Mouse (Mus musculus): ENCODE results near the gene Dcaf12.

Gene Dcaf12

GRCm38 (mm10) chr4:41314141-41315129, at the start of gene Dcaf12:
Dcaf12 (minus strand) TSS chr4:41314889.
- DNase-seq: peak; percentile 98

- DNase-seq: peak; percentile 3
These were observed 46.4 kb upstream of the Dcaf12 start for GRCm38 (mm10) chr4:41361059-41361458.

GRCm38 (mm10) chr4:41359358-41359757, 44.7 kb upstream of the Dcaf12 start:
- DNase-seq: no peak

GRCm38 (mm10) chr4:41358669-41359068, 44.0 kb upstream of the Dcaf12 start:
- no peak for DNase-seq

- DNase-seq: no peak
These were observed 42.5 kb upstream of the Dcaf12 start for GRCm38 (mm10) chr4:41357154-41357553.

GRCm38 (mm10) chr4:41353265-41353664, 38.6 kb upstream of the Dcaf12 start:
- no peak for DNase-seq

- no peak for DNase-seq
These were observed 38.1 kb upstream of the Dcaf12 start for GRCm38 (mm10) chr4:41352758-41353157.

- DNase-seq: peak; percentile 68
These were observed 34.5 kb upstream of the Dcaf12 start for GRCm38 (mm10) chr4:41349199-41349591.

- DNase-seq: peak; percentile 98
These were observed 34.0 kb upstream of the Dcaf12 start, which contains the start of gene Ubap1 for GRCm38 (mm10) chr4:41348584-41349198. Ubap1 (plus strand) TSS chr4:41348996.

- DNase-seq: peak; percentile 3
These were observed 33.1 kb upstream of the Dcaf12 start for GRCm38 (mm10) chr4:41347839-41348238.

GRCm38 (mm10) chr4:41346011-41346410, 31.3 kb upstream of the Dcaf12 start:
- peak; percentile 8 for DNase-seq

- DNase-seq: no peak
These were observed 26.3 kb upstream of the Dcaf12 start for GRCm38 (mm10) chr4:41340912-41341550.

GRCm38 (mm10) chr4:41336546-41336945, 21.9 kb upstream of the Dcaf12 start:
- DNase-seq: no peak

GRCm38 (mm10) chr4:41331698-41332421, 17.2 kb upstream of the Dcaf12 start:
- no peak for DNase-seq

GRCm38 (mm10) chr4:41331085-41331484, 16.4 kb upstream of the Dcaf12 start:
- DNase-seq: peak; percentile 7

GRCm38 (mm10) chr4:41329481-41329880, 14.8 kb upstream of the Dcaf12 start:
- no peak for DNase-seq

- DNase-seq: no peak
These were observed 12.2 kb upstream of the Dcaf12 start for GRCm38 (mm10) chr4:41326876-41327275.

GRCm38 (mm10) chr4:41320971-41321370, 6.3 kb upstream of the Dcaf12 start:
- no peak for DNase-seq

- no peak for DNase-seq
These were observed 3.6 kb upstream of the Dcaf12 start for GRCm38 (mm10) chr4:41318267-41318666.

GRCm38 (mm10) chr4:41315173-41315572, 484 bp upstream of the Dcaf12 start:
- peak; percentile 20 for DNase-seq

- DNase-seq: no peak
These were observed 967 bp downstream of the Dcaf12 start for GRCm38 (mm10) chr4:41313722-41314121.
